Mouse (Mus musculus) urinary bladder, adult 18-20 months (tissue): Measurements from ENCODE around the gene Gipc3.

ENCODE experiments used
- DNase-seq, 2 experiments: peaks; one replicate each; pipeline ENCODE4 v3.0.0; 2022; ENCODE audit warnings: low spot score in 2 of 2, mixed read lengths in 2 of 2

The Gipc3 gene

GRCm38 (mm10) chr10:81346453-81347067 lies 3.5 kb upstream of the Gipc3 start:
- DNase-seq: peak; percentile 61 to 63

GRCm38 (mm10) chr10:81345162-81345534 lies 2.1 kb upstream of the Gipc3 start:
- no peak for DNase-seq

GRCm38 (mm10) chr10:81344421-81345161 lies 1.5 kb upstream of the Gipc3 start:
- DNase-seq: no peak

GRCm38 (mm10) chr10:81341333-81341949 lies 1.6 kb downstream of the Gipc3 start:
- DNase-seq: peak in 1 of 2 experiments; percentile 59

DNA sequence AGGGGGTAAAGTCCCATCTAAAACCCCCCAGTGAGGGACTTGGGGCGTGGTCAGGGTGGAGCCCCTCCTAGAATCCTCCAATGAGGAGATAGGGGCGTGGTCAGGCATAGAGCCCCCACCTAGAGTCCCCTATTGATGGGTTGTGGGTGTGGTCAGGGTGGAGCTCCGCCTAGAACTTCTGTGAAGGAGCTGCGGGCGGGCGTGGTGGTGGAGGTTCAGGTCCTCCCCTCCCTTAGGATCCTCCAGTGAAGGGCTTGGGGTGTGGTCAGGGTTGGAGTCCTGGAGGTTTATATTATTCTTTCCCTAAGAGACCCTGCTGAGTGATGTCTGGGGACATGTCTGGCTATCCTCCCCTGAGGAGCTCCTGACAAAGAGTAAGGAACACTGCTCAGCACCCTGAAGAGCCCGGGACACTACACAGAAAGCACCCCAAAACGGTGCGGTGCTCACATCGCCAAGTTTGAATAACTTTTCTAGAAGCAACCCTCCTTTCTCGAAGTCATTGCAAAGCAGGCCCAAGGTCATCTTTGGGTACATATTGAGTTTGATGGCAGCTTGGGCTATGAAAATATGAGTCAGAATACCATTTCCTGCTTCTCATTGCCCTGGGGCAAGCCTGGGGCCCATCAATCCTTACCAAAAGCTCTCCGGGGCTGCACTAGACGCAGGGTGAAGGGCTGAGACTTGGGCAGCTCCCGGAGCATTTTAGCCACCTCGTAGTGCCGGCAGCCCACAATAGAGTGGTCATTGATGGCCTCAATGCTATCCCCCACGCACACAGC lies 2.3 kb downstream of the Gipc3 start:
- no peak for DNase-seq

DNA sequence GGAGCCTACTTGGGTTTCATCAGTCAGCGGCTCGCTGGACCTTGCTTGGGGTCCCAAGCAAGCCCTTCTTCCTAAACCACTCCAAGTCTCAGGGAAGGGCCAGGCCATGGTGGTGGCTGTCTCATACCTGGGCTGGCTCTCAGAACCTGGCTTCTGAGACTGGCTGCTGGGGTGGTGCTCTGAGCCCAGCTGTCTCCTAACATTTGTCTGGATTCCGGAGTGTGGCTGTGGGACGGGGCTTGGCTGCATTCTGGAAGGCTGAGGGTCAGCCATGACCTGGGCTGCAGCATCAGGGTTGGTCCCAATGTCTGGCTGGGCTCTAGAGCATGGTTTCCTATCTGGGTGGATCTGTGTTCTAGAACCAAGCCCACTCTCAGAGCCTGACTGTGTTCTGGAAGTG lies 6.5 kb downstream of the Gipc3 start:
- DNase-seq: no peak

GRCm38 (mm10) chr10:81335393-81336340 lies 7.4 kb downstream of the Gipc3 start:
- no peak for DNase-seq

- no peak for DNase-seq
Observed at GRCm38 (mm10) chr10:81334324-81334723, 8.7 kb downstream of the Gipc3 start.

DNA sequence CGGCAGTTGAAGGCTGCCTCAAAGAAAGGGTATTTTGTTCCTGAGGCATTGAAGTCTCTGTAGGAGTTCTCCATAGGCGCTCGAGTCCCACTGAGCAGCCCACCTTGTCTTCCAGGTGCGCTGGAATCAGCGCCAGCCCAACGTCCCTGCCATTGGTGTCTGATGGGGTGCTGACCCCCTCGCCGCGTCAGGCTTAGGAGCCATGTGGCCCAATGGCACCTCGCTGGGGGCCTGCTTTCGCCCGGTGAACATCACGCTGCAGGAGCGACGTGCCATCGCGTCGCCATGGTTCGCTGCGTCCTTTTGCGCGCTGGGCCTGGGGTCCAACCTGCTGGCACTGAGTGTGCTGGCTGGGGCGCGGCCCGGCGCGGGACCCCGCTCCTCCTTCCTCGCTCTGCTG lies 10.8 kb downstream of the Gipc3 start:
- no peak for DNase-seq

DNA sequence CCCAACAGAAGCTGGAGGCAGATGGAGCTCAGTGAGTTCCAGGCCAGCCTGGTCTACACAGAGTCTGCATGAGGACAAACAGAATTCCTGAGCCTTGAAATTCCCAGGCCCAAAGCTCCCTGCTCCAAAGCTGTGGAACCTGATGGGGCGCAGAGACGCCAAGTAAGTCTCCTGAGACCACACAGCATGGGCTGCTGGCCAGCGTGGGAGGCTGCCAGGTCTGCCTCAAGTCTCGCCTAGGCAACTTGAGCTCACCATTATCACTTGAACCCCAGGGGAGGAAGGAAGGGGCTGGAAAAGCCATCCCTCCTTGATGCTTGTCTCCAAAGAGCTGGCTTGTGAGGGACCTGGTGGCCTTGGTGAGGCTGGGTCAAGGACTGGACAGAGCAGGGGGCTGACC lies 13.1 kb downstream of the Gipc3 start:
- no peak for DNase-seq

- DNase-seq: no peak
Observed at GRCm38 (mm10) chr10:81329194-81329975, 13.7 kb downstream of the Gipc3 start.

GRCm38 (mm10) chr10:81328386-81328785 lies 14.7 kb downstream of the Gipc3 start, which contains the start of gene Tbxa2r:
Gene Tbxa2r, plus strand, starts transcription at chr10:81328731.
- no peak for DNase-seq

- no peak for DNase-seq
Observed at GRCm38 (mm10) chr10:81327959-81328358, 15.1 kb downstream of the Gipc3 start.

- no peak for DNase-seq
Observed at GRCm38 (mm10) chr10:81326858-81327257, 16.2 kb downstream of the Gipc3 start.

GRCm38 (mm10) chr10:81325781-81326180 lies 17.3 kb downstream of the Gipc3 start:
- DNase-seq: no peak

- DNase-seq: no peak
Observed at GRCm38 (mm10) chr10:81325176-81325575, 17.9 kb downstream of the Gipc3 start.

DNA sequence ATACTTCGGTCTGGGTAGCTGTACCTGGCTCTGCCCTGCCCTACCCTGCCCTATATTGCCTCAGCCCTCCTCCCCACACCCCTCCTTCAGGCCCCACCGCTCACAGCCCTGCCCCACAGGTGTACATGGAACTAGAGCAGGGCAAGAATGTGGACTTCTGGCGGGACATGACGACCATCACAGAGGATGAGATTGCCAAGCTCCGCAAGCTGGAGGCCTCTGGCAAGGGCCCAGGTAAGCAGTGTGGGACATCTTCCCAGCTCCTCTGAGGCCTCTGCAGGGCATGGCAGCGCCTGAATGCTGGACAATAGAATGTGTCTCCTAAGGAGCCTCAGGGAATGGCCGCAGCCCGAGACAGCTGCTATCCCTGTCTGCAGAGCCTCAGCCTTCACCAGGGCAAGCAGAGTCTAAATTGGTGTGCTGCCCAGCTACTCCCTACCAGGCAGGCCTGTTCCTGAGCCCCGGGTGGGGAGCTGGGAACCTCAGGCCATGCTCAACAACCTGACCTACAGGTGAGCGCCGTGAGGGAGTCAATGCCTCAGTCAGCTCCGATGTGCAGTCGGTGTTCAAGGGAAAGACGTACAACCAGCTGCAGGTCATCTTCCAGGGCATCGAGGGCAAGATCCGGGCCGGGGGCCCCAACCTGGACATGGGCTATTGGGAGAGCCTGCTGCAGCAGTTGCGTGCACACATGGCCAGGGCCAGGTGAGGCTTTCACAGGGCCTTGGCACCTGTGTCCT lies 19.1 kb downstream of the Gipc3 start:
- DNase-seq: no peak

DNA sequence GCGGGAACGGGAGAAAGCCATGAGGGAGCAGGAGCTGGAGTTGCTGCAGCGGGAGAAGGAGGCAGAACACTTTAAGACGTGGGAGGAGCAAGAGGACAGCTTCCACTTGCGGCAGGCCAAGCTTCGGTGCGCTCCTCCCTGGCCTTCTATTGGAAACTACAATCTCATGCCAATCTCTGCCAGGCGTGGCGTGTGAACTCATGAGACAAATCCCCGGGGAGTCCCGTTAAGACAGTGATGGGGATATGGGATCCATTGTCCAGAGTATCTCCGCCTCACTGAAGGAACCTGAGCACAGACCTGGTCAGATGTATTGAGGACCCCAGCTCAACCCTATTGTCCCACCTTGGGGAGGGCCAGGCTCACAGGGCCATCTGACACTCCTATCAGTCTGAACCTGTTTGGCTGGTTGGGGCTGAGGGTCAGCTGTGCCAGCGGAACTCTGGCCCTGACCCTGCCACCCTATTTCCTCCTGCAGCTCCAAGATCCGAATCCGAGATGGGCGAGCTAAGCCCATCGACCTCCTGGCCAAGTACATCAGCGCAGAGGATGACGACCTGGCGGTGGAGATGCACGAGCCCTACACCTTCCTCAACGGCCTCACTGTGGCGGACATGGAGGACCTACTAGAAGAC lies 19.8 kb downstream of the Gipc3 start:
- no peak for DNase-seq

DNA sequence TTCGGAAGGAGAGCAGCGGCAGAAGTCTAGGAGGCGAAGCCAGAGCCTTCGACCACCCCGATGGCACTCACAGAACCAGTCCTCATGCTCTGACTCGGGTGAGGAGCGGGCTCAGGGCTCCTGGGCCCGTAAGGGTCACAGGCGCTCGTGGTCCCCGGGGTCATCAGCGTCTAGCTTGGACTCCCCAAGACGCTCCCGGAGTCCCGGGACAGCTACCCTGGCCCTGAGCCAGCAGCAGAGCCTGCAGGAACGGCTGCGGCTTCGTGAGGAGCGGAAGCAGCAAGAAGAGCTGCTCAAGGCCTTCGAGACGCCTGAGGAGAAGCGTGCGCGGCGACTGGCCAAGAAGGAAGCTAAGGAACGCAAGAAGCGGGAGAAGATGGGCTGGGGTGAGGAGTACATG lies 20.6 kb downstream of the Gipc3 start:
- DNase-seq: no peak
